Mouse (Mus musculus): ENCODE data around the gene Gng2.

Gng2 gene

DNA sequence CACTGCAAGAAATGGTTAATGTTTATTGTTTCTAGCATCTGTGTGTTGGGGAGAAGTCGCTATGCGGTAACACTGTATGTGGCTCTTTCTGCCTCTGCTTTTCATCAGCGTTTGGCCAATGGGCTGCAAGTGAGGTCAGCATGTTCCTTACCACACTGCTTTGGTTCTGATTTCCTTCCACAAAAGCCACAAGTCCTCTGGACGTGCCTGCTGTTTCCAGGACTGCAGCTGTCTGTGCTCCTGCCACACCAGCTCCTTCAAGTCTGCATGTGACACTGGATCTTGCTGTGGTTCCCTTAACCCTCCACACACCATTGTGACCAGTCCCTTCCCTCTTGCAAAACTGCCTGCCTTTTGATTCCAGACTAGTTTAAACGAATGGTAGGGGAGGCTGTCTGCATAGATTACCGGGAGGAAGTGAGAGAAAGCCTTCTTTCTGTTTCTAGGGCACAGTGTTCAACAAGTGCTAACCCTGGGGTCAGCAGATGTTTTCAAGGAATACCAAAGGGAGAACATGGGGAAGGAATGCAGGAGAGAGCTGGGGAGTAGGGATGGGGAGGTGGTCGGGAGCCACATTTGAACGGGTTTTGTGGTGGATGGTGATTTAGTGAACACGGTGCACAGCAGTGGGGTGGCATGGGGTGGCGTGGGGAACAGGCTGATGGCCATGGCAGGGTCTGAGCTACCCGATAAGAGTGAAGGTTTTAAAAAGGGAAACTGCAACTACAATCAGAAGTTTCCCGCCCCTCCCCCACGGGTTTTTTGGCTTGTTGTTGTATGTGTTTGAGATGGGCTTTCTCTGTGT, 7.9 kb upstream of the Gng2 start:
- peak; percentile 41 to 65 for DNase-seq (ENCODE audit: inconsistent age in 2 of 2, low spot score in 1 of 2)

DNA sequence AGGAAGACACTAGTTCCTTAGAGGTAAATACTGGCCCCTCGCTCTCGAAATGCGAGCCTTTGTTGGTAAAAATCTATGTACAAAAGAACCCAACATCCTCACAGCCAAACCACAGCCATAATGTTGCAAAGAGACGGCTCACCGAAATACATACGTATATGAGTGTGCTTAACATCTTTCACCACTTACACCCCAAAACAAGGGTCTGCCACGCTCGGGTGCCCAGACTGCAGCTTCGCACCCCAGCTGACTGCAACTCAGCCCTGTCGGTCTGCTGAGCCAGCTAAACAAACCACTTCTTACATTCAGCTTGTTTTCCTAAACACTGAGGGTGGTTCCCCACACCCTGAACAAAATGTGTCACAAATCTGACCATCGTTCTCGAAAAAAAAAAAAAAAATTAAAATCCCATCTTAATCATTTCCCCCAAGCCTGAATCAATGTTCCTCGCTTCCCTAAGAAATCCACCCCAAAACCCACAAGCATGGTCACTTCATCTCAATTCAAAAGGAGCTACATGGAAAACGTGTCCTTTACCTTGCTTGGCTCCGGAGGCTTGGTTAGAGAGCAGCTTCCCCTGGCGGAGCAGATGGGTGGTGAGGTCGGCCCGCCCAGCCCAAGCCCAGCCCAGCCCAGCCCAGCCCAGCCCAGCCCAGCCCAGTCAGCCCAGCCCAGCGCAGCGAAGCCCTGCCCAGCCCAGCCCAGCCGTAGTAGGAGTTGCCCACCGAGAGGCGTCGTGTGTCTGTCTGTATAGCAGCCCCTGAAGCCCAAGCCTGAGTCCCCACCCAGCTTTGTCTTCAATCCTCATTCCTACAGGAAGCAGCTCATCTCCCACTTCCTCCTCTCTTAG, 781 bp downstream of the Gng2 start:
- DNase-seq (ENCODE audit: inconsistent age in 2 of 2, low spot score in 1 of 2) = peak; percentile 72 to 86

DNA sequence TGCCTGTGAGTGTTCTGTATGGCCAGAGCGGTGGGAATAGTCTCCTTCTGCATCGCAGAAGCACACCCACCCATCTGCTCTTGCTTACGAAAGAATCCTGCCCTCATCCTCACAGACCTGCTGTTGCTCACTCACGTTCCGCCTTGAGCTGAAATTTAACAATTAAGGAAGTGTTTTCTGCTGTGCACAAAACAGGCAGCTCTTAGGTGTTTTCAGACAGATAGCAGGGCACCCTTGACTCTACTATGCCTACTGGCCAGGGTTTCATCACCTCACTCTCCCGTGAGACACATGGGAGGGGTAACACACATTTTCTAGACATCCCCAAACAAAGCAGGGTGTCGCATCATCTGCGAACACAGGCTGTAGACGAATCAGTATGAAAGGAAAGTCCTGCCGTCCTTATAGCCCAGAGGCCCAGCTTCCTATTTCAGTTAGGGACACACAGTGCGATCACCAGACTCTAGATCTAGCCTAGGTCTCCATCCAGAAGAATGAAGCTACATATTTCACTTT, 2.4 kb downstream of the Gng2 start:
- DNase-seq (ENCODE audit: inconsistent age in 2 of 2, low spot score in 1 of 2) = peak in 1 of 2 experiments; percentile 44

DNA sequence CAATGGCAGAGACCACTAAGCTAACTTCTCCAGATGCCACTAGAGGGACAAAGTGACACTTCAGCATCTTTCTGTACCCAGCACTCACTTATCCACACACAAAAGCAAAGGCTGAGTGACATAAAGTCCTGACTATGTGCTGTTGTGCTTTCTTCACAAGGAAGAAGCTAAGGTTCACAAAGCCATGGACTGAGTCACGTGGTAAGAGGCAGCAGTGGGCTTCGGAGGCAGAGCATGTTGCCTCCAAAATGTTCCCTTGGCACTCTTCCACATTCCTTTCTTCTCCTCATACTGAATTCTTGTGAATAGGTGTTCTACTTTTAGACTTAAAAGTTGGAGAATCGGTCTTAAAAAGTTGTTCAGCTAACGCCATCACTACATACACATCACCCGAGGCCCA, 3.0 kb downstream of the Gng2 start:
- no peak for DNase-seq (ENCODE audit: inconsistent age in 2 of 2, low spot score in 1 of 2)

DNA sequence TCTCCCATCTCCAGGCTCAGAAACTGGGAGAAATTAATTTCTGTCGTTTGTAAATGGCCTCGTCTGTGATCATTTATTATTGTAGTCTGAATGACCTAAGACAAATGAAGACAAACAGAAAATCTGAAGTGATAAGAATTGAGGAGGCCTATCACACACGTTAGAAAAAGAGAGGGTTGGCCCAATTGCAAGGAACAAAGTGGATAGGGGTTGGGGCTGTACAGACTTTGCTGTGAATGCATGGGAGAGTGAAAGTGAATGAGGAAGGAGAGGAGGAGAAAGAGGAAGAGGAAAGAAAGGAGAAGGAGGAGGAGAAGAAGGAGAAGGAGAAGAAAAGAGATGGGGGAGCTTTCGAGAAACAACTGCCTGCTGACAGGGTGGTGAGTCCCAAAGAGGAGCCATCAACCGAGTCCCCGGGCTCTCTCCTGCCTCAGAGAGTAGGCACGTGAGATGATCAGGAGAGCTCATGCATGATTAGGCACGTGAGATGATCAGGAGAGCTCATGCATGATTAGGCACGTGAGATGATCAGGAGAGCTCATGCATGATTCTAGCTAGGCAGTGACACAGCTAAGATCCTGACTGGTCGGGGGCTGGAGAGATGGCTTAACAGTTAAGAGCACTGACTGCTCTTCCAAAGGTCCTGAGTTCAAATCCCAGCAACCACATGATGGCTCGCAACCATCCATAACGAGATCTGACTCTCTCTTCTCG, 5.0 kb downstream of the Gng2 start:
- DNase-seq (ENCODE audit: inconsistent age in 2 of 2, low spot score in 1 of 2) = no peak

DNA sequence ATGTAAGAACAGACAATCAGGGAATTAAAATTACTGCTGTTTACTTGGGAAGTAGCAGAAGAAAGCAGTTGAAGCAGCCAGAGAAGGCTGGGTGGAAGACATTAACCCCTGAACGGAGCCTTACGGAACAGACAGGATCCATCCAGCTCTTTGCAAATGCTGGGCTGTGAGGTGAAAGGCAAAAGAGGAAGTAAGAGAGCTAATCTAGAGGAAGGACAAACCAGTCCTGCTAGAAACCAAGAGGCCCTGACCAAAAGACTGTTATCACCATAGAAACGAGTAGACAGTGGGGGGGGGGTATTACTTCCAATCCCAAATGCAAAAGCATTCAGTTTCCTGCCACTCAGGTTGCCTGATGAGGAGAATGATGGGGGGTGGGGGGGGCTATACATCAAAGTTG, 6.6 kb downstream of the Gng2 start:
- DNase-seq (ENCODE audit: inconsistent age in 2 of 2, low spot score in 1 of 2) = no peak

DNA sequence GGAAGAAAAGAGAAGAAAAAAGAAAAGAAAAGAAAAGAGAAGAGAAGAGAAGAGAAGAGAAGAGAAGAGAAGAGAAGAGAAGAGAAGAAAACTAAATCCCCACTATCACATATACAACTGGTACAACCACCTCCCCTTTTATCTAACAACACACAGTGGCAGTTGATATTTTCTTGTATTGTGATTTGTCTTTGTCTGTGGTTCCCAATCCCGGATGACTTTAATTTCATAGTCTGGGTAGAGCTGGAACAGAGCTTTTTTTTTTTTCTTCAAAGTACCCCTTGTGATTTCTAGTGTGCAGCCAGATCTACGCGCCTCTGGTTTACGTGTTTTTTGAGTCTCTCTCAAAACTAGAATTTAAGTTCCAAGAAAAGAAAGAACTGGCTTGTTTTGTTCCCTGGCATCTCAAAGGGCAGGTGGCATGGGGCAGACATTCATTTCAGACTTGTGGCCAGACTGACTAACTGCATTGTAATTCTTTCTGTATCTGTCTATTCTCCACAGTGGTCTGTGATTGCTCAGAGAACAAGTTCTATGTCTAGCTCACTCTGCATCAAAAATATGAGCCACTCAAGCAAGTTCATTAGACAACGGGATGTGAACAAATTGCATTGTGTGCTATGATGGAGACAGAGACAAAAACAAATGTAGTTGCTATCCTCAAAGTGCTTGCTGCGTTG, 7.2 kb downstream of the Gng2 start:
- DNase-seq (ENCODE audit: inconsistent age in 2 of 2, low spot score in 1 of 2) = no peak

DNA sequence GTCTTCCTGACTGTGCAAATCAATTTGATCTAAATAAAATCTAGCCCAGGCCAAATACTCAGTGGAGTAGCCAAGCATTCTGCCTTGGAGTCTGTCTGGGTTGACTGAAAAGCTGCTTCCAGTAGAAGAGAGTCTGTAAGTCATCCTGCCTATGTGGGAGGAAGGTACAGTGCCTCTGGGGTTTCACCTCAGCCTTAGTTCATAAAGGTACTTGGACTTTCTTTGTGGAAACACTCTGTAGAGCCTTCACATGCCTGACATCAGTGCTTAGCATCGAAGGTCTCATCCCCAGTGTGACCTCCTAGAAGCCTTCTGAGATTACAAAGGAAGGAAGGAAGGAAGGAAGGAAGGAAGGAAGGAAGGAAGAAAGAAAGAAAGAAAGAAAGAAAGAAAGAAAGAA, 7.9 kb downstream of the Gng2 start:
- DNase-seq (ENCODE audit: inconsistent age in 2 of 2, low spot score in 1 of 2) = no peak

DNA sequence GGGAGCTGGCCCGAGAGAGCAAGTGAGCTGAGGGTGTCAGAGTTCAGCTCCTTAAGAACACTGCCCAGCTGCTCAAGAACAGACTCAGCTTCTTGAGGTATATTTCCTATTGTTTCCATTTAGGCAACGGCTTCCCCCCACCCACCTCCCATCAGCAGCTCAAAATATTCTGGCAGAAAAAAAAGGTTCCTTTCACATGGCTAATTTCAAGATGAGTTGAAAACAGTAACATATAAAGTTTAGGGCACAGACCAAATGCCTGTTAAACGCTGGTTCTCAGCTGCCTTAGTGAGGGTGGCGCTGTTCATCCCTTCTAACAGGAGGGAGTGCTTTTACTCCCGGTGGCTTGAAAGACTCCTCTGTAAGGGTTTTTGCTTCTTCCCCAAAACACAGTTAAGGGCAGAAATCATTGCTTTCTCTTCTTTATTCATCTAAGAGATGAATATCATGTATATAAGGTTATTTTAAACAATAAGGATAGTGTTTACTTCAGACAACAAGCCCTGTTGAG, 8.4 kb downstream of the Gng2 start:
- DNase-seq (ENCODE audit: inconsistent age in 2 of 2, low spot score in 1 of 2) = no peak

DNA sequence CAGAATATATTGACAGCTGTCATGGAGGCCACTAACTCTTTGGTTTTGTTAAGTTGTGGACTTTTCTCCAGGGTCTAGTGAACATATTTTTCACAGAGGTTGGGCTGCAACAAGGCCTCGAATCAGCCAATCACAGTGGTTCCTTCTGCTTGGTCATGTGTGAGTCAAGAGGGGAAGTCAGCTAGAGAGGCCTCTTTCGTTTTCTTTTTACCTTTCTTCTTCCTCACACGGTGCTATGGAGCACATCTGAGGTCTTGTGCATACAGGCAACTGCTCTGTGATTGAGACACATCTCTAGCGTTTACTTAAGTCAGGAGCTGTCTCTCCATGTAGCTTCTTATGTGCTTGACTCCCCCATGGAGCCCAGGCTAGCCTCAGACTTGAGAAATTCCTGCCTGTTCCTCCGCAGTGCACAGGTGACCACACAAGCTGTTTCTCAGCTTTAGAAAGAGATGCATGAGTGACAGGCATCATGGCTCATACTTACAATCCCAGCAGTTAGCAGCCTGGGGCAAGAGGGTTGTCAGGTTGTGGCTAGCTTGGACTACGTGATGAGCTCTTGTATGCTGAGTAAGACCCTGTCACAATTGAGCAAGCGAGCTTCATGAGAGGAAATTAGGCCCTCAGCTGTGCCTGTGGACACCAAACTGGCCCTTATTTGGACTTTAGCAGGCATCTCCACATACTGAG, 9.0 kb downstream of the Gng2 start:
- DNase-seq (ENCODE audit: inconsistent age in 2 of 2, low spot score in 1 of 2) = no peak

DNA sequence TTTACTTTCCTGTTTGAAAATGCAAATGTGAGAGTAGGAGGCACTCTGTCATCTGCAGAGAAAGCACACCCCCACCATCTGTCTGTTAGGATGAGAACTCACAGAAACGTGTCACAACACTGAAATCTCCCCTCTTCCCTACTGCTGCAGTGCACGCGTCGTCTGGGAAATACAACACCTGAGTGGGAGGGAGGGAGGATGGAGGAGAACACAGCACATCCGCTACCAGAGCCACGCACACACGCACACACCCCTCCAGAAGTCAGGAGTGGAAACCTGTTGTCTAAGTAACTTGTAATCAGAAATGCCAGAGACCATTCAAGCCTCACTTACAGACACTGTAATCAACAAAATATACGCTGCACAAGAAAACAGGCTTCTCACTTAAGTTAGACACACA, 9.9 kb downstream of the Gng2 start:
- DNase-seq (ENCODE audit: inconsistent age in 2 of 2, low spot score in 1 of 2) = no peak

DNA sequence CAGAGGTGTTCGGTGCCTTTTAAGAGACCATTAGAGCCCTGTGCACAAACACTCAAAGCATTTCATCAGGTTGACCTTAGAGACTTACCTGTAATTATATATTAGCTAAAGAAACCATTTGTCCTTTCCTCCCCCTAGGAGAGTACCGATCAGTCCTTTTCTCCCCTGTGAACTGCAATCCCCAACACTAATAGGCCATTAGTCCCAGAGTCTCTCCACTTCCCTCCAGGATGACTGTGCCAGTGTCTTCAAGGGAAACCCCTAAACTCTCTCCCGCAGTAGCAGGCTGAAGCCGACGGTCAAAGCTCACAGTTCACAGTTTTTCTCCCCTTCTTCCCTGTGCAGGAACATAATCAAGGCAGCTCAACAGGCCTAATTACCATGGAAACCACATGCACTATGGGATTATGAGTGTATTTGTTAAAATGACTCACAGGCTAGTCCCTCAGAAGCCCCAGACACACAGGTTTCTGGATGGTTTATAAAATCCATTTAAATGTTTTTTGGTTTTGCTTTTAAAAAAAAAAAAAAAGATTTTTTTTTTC, 13.4 kb downstream of the Gng2 start:
- no peak for DNase-seq (ENCODE audit: inconsistent age in 2 of 2, low spot score in 1 of 2)

DNA sequence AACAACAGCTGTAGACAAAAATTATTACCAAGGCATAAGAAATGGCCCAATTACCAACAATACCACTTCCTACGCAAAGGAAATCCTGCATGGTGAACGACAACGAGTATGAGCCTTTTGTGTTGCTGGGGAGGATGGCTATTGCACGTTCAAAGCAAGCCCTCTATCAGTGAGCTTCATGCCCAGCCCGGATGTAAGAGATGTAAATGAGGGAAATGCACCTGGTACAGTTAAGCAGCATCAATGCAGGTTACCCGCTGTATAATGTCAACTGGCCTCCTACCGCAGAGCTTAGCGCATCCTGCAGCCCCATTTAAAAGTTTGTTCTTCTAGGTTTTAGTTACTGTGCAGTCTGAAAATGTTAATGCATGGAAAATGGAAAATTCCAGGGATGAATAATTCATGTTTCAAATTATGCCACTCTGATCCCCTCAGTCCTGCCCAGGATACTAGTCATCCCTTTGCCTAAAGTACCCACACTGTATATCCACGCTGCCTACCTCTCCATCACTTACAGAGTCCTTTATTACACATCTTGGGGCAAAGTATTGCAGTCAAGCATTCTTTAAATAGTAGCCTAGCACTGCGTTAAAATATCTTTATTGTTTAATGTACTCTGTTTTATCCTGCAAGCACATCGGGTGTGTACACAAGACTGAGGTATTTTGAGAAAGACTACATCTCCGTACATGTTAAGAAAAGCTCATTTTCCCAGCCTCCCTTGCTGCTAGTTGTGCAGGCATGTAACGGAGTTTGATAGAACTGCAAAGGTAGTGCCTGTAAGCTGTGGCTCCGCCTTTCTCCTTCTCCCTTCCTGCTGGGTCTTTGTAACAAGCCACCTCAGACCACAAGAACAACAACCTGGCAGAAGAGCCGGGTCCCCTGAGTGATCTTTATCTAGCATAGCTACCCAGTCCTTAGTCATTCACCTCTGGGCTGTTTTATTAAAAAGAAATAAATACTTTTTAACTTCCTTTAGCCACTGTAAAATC, 15.2 kb downstream of the Gng2 start:
- no peak for DNase-seq (ENCODE audit: inconsistent age in 2 of 2, low spot score in 1 of 2)

DNA sequence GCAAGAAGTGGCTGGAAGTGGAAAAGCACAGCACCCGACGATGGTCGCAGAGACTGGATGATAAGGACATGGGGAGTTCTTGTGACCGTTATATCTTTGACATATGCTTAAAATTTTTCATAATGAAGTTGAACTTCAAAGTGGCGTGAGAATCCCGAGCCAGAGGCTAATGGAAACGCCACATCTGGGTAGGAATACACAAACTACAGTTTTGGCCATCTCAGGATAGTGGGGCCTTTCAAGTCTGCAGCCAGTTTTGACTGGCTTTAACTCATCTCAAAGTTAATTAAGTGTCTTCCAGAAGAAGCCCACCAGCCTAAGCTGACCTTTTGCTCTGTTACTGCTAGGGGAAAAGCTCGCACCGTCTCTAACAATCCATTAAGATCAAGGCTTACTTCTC, 17.6 kb downstream of the Gng2 start:
- no peak for DNase-seq (ENCODE audit: inconsistent age in 2 of 2, low spot score in 1 of 2)

DNA sequence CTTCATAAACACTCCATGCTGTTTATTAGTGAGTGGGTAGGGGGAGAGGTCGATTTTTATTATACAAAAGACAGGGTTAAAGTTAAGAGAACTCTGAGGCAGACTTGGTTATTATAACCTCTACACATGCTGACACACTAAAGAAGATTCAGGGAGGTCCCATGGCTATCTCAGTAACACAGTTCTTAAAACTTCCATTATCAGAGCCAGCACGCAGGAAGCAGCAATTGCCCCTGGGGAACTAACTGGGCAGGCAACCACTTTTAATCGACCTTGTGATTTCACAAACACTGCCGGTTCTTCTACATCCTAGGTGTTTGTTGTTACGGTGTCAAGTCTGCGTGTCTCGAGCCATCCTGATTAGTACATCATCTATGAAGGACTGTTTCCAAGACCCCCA, 22.4 kb downstream of the Gng2 start:
- no peak for DNase-seq (ENCODE audit: inconsistent age in 2 of 2, low spot score in 1 of 2)

DNA sequence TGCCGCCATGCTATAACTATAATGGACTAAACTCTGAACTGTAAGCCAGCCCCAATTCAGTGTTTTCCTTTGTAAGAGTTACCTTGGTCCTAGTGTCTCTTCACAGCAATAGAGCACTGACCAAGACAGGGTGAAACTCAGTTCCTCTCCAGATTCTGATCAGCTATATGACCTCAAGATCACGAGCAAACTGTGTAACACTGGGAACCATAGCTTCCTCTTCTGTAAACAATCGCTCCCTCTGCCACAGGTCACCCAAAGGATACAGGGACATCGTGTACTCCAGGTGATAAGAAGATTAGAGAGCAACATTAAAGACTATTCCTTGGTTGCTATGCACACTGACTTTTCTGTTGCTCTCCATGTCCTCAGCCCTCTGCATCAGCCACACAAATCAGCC, 26.6 kb downstream of the Gng2 start:
- DNase-seq (ENCODE audit: inconsistent age in 2 of 2, low spot score in 1 of 2) = no peak

DNA sequence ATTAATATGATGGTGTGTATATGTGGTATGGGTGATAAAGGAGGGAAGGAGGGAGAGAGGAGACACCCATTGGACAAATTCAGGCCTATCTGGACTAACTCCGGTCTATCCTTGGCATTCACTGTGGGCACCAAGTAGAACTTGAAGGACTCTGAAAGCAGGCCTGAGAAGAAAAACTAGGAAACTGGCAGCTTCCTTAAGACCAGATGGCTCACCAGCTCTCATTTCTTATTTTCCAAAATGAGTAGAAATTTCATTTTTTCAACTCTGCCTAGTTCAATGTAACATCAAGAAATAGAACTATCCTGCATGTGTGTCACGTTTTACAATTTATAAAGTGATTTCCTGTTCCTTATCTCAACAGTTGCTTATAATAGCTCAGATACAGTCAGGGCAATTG, 28.0 kb downstream of the Gng2 start:
- DNase-seq (ENCODE audit: inconsistent age in 2 of 2, low spot score in 1 of 2) = no peak

DNA sequence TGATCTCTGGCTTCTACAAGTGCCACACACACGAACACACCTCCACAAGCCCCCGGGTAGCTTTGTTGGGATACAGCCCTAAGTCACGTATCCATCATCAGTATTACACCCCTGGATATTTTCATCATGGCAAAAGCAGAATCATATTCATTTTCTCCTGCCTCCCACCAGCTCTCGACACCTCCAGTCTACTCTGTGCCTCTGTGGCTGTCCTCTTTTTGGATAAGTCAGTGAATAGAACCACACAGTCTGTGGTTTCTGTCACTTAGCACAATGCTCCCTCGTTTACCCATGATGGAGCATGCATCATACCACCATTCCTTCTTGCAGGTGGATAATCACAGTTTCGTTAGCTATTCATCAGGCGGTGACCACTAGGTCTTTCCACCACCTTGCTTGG, 31.2 kb downstream of the Gng2 start:
- no peak for DNase-seq (ENCODE audit: inconsistent age in 2 of 2, low spot score in 1 of 2)

DNA sequence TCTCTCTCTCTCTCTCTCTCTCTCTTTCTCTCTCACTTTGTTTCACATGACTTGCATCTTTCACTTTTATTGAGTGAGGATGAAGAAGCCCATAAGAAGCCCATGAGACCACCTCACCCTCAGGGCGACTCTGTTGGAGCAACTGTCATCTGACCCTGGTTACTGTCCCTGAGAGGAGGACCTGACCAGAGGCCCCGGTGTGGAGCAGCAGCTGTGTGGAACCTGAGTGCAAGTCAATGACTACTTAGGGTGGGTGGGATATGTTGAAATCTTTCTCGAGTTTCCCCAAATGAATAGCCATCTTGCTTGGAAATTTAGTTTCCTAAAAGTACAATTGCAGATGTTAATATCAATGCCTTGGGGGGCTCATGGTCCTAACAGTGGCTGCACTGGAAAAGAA, 34.7 kb downstream of the Gng2 start:
- no peak for DNase-seq (ENCODE audit: inconsistent age in 2 of 2, low spot score in 1 of 2)

Data from adrenal gland, adult (tissue).